24 mouse cellular contexts compared by ENCODE assay signal in genomic region chr6:149267951-149268350, GRCm38 (mm10). TPM values are rescaled to one million over a fixed set of nuclear protein-coding genes. Genes with fewer than 3 reads are reported as not detected.
DNase-seq lines count a peak whose midpoint lies in the region; ATAC-seq and TF ChIP-seq lines count a peak whose summit lies in the region.
"Had no signal": no experiment of that assay in that cellular context is flagged by ENCODE, and none has a peak within 500 bp of the region (broad histone marks: within the 10 kb centered on the region; RNA-seq: fewer than 3 reads in every experiment).

No protein-coding gene starts in this region.

- no peak overlapping the region for H3K4me3 ChIP-seq in intestine, postnatal 0 days (ENCODE audit: low read depth, low read length)
- H3K4me3 ChIP-seq in intestine, embryonic 16.5 days (ENCODE audit: low read length), result no peak overlapping the region

- no peaks in the 10 kb centered on the region for H3K27me3 ChIP-seq in intestine, postnatal 0 days (replicated peaks; ENCODE audit: control insufficient read depth, insufficient read depth, low read length)
- no peaks in the 10 kb centered on the region for H3K27me3 ChIP-seq in intestine, embryonic 16.5 days (replicated peaks; ENCODE audit: control insufficient read depth, insufficient read depth, low read length)
- H3K27me3 ChIP-seq: CH12.LX, Patski had no signal

- H3K9ac ChIP-seq in intestine, postnatal 0 days (ENCODE audit: low read depth, low read length), result no peak overlapping the region
- H3K9ac ChIP-seq in intestine, embryonic 16.5 days (ENCODE audit: low read depth, low read length), result no peak overlapping the region

- peak; percentile 21 for DNase-seq in testis, postnatal 14 days (ENCODE audit: low spot score)
- DNase-seq in testis, postnatal 10 days (ENCODE audit: low spot score), result no peak
- peak; percentile 68 for DNase-seq in NIH3T3 (ENCODE audit: low read depth)
- DNase-seq in adipocyte (ENCODE audit: low spot score), result peak; percentile 54
- DNase-seq in kidney, adult 9 months, result no peak
- no peak for DNase-seq in heart, postnatal 25 days (ENCODE audit: low spot score)
- DNase-seq: adrenal gland, adult 2 months; adrenal gland, adult 8-10 months; adrenal gland, postnatal 10 days; adrenal gland, postnatal 14 days; adrenal gland, postnatal 25 days; adrenal gland, postnatal 36 days; B cell, adult 2 months; cerebellum, adult 11 months; cerebellum, adult 11-12 months; cerebellum, adult 18-20 months; cerebellum, adult 2 months had no signal

- intact Hi-C loops in heart, postnatal 25 days (cut with DNase I), result no loop called here

- no peaks in the 10 kb centered on the region for H3K36me3 ChIP-seq in intestine, postnatal 0 days (ENCODE audit: control insufficient read depth, insufficient read depth)
- H3K36me3 ChIP-seq in intestine, embryonic 16.5 days (ENCODE audit: control insufficient read depth, insufficient read depth, low read length), result no peaks in the 10 kb centered on the region
- H3K36me3 ChIP-seq: G1E had no signal

- TF ChIP-seq CTCF in intestine, postnatal 0 days (IDR thresholded peaks at IDR 0.05; ENCODE audit: low read depth), result no peak

- H3K4me1 ChIP-seq in intestine, postnatal 0 days (replicated peaks; ENCODE audit: control insufficient read depth, insufficient read depth, low read length), result no peaks in the 10 kb centered on the region
- H3K4me1 ChIP-seq in intestine, embryonic 16.5 days (ENCODE audit: control insufficient read depth, insufficient read depth, low read length), result no peaks in the 10 kb centered on the region

- 0 out of 2 replicates have a peak, but pooled peaks have one; percentile 25 for ATAC-seq in intestine, postnatal 0 days
- no peak for ATAC-seq in intestine, embryonic 16.5 days
- ATAC-seq: activated CD4-positive, CD25-positive, alpha-beta regulatory T cell, adult 4 months; CD4-positive, CD25-positive, alpha-beta regulatory T cell, adult 4 months; Patski had no signal

- H3K4me2 ChIP-seq in intestine, postnatal 0 days (replicated peaks; ENCODE audit: low read depth), result no peak overlapping the region
- H3K4me2 ChIP-seq in intestine, embryonic 16.5 days (ENCODE audit: low read depth, low read length), result no peak overlapping the region

- no peaks in the 10 kb centered on the region for H3K9me3 ChIP-seq in intestine, postnatal 0 days (ENCODE audit: control insufficient read depth)
- 0 out of 2 replicates have a peak, but pooled peaks cover 3% of the 10 kb centered on the region for H3K9me3 ChIP-seq in intestine, embryonic 16.5 days (ENCODE audit: control insufficient read depth, low read length)

- H3K27ac ChIP-seq in intestine, postnatal 0 days (ENCODE audit: low read depth, low read length), result no peak overlapping the region
- no peak overlapping the region for H3K27ac ChIP-seq in intestine, embryonic 16.5 days (ENCODE audit: low read length)

RNA-seq across cellular contexts. Expression of gene Resf1, which starts 41.3 kb away (rescaled TPM):
- polyA plus RNA-seq in intestine, postnatal 0 days (2015; fragmentation: Nextera tagmentation; extraction: Ambion mirVana), result 16.3 and 18.9 TPM in 2 replicates
- polyA plus RNA-seq in intestine, embryonic 16.5 days (2015; fragmentation: Nextera tagmentation; extraction: Ambion mirVana), result 26.8 and 30.5 TPM in 2 replicates
- total RNA-seq in heart, postnatal 25 days (2021), result 10 to 100 TPM; 19.5 to 20.3 TPM

Comparison
In these comparisons a context has a peak if more than half of its experiments do, and no peak if none do; other contexts are left out.
1. DNase-seq: peak in testis, postnatal 14 days (single experiment), NIH3T3 (single experiment) and adipocyte (single experiment); none in testis, postnatal 10 days (single experiment), kidney, adult 9 months (single experiment) and heart, postnatal 25 days (single experiment).